Mouse (Mus musculus) adrenal gland, postnatal 25 days (tissue): ENCODE data around the gene Plekhm3. TPM values are rescaled to one million over a fixed set of nuclear protein-coding genes. Genes with fewer than 3 reads are reported as not detected.
A peak's percentile ranks its signal among the peaks of the same experiment; 100 is the strongest.

Experiments used
- DNase-seq: peaks from one replicate; pipeline ENCODE4 v3.0.0; 2021; ENCODE audit warnings: mixed read lengths
- total RNA-seq: library from RNA; stranded (reverse); gene quantifications from 2 replicates; pipeline ENCODE4 v1.2.3, GENCODE M21; 2021

Plekhm3 gene
- total RNA-seq, 1 experiment from 2014 or later, result 23.6 TPM

DNA sequence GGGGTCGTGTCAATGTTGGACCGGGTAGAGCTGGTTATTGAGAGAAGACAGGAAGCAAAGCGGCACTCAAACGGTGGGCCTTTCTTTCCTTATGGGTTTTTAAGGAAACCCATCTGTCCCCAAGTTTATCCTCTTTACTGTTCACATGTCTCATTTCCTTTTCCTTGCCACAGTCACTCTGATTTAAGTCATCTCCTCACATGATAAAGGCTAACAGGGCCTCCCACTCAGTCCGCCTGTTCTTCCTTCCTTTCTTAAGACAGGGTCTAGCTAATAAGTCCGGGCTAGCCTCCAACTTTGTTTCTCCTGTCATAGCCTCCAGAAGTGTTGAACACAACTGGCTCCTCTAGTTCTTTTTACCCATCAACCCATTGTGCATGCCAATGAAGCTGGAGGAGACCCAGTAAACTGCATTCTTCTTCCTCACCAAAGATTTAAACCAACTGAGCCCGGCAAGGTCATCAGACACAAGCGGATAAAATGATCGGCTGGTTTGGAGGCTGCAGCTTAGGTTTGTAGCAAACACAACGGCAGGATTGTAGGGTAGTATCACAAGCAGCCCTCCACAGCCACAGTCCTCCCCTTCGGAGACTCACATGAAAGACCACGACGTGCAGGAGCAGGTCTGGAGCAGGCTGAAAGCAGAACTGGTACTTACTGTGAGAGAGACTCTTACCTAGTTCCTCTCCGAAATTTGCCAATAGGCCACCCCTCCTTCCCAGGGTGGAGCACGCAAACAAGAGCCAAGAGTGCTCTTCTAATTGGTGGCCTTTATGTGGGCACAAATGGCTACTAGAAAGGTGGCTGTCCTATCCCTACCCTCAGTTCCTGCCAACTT, 29.0 kb downstream of the Plekhm3 start:
- no peak for DNase-seq

DNA sequence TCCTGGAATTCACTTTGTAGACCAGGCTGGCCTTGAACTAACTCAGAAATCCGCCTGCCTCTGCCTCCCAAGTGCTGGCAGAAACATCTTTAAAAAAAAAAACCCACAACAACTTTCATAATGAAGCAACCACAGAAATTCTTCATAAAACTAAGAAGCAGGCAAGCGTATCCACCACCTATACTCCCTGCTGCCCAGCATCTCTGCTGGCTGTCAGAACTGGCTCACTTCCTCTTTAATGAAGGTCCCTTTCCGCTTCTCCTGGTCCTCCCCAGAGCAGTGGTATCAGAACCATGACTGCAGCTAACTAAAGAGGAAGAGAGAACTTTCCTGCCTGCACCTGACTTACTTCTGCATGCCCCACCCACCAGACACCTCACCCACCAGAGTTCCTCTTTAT, 31.0 kb downstream of the Plekhm3 start:
- DNase-seq, result no peak

DNA sequence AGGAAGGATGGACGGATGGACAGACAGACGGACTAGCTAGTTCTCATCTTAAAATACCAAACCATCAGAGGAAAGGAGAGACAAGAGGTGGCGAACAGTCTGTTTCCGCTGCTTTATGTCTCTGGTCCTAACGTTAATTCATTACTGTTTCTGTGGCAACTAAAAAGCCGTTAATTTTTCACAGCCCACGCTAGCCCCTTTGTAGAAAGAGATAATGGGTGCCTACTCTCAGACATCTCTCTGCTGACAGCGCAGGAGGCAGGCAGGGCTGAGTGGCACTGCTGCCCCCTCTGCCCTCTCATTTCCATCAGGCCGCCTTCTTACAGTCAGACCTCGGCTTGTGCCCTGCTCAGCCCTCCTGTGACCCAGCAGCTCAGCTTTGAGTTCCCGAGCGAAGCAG, 32.3 kb downstream of the Plekhm3 start:
- DNase-seq, result no peak

DNA sequence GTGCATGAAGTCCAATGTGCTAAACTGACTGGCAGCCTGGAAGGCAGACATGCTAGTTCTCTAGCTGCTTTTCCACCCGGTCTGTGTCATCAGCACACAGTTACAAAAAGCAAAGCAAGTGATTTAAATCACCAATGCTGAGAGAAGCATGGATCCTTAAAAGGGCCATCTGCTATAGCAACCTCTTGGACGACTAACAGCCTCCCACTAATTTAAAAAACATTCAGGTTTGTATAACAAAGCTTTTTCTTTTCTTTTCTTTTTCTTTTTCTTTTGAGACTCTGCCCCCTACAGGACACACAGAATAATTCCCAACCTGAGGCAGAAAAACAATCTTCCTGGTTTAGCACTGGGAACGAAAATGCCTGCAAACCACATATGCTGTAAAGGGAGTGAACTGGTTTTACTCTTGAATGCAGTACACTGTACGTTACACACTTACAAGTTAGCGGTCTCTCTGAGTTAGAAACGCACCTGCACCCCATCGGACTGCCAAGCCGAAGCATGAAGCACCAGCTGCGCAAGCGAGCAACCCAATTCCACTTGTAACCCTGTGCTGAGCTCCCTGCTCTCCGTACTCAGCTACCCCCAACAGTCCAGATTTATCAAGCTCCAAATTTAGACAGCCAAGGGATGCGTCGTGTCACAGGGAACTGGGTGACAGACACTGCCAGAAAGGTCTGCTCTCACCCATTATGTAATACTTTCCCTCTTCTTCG, 37.7 kb downstream of the Plekhm3 start:
- no peak for DNase-seq

DNA sequence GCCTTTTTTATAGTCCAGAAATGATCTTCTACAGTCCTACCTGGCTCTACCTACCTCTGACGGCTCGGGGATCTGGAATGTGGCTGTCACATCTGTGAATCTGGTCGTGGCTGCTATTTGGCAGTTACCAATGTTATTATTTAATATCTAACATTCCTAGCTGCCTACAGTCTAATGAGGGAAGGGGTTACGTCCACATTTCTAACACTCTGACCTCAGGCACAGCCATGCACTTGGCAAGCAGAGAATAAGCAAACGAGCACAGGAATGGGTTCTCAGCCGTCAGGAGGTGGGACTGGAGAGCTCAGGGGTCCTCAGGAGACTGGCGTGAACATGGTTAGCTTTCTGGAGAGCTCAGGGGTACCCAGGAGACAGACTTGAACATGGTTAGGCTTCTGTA, 38.7 kb downstream of the Plekhm3 start:
- DNase-seq, result no peak

DNA sequence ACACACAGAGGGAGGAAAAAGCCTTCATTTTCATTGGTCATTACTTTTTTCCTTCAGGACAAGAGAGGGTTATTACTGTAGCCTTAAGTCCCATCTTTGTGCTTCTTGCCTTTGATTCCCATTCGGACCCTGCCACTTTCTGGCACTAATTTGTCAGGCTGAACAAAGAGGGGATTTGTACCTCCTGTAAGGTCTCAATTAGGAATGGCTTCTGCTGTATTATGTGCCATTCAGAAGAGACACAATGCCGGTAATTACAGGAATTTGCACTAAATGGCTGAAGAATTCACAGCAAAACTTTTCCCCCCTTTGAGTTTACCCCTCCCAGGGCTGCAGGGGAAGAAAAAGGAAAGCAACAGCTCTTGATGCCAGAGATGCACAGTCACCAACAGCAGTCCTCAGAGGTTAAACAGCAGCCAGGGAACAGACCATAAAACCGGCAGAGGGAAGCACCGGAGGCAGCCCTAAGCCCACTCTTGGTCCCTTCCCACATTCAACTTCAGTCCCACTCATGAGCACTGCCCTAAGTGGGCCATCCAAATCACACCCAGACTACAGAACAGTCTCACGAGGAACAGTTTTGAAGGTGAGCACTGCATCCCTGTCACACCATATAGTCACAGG, 39.6 kb downstream of the Plekhm3 start:
- no peak for DNase-seq

DNA sequence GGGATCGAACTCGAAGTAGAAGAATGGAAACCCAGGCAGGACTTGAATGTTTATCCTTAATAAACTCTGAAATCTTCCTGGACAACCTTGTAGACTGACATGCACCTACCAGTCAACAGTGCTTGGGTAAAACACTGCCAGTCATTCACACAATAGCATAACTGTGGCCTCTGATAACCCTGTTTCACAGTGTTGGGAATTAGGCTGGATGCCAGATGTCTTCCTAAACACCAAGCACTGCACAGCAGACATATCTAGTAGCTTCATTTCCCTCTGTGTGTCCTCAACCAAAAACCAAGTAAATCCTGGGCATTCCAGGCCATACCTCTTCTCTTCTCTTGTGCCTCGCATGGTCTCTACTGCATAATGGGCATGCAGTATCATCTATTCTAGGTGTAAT, 42.3 kb downstream of the Plekhm3 start:
- no peak for DNase-seq

DNA sequence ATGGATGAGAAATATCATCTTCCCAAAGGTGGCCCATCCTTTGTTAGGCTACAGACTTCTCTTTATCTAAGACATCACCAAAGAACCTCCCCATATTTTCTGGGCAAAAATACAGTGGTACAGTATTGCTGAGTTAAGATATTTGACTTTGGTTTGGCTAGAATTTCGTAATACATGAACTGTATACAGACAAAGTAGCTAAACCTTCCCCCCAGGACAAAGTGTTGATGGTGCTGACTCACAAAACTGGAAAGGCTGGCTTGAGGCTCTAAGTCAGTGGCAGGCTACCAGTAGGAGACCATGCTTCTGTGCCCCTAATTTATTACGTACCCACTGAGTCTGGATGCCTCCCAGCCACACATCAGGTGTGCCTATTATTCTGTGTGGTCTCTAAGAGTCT, 48.9 kb downstream of the Plekhm3 start:
- DNase-seq, result no peak

DNA sequence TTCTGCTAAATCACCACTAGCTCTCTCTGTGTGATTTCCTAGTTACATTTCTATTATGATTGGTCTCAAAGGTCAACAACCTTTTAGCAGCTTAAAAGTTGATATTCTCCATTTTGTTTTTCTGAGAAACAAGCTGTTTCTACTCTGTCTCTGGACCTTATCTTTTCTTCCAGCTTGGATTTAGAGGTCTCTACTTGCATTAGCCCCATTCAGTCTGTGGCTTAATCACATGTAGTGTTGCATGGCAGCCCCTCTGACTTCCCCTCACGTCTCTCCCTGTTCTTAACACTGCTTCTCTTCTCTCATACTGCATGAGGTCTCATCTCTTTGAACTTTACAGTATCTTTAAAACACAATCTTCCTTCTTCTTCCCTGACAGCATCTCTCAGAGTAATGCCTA, 50.4 kb downstream of the Plekhm3 start:
- DNase-seq, result no peak

DNA sequence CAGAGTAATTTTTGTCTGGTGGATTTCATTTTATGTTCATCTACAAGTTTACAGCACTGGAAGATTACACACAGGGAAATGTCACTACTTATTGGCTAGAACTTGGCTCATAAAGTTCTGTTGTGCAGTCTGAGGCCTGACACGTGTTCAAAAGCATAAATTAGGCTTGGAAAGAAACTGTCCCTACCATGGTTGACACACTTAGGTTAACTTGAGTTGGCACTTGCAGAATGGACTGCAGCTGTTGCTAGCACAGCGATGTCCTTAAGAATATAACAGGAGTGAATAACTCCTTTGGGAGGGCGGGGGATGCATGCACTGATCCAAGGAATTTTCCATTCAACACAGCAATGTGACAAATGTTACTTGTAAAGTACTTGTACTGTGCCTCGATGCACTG, 53.2 kb downstream of the Plekhm3 start:
- no peak for DNase-seq

DNA sequence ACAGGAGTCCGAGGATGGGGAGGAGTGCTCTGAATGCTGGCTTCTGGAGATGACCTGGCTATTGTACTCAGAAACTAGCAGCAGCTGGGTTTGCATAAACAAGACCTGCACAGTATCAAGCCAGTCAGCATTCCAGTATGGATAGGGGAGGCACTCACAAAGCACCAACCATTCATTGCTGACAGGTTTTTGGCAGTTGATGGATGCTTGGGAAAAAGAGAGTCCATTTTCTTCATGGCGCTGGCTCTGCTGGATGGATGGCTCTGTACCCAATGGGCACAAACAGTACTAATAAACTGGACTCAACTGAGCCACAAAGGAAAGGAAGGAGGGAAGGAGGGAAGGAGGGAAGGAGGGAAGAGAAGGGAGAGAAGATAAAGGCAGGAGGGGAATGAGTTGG, 53.8 kb downstream of the Plekhm3 start:
- no peak for DNase-seq

DNA sequence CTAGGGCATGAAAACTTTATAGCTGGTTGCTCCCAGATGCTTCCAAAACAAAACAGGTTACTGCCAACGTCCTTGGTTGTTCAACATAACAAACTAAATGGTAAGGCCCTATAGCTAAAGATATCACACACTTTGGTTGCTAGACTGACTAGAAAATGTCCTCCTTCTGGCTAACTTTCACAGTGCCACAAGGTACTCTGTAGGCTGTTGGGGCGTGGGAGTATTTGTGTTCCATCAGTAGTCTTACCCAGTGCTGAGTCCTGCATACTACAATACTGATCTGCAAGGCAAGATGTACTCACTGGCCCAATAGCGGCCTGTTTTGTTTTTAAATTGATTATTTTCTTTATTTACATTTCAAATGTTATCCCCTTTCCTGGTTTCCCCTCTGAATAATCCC, 56.9 kb downstream of the Plekhm3 start:
- DNase-seq, result no peak

DNA sequence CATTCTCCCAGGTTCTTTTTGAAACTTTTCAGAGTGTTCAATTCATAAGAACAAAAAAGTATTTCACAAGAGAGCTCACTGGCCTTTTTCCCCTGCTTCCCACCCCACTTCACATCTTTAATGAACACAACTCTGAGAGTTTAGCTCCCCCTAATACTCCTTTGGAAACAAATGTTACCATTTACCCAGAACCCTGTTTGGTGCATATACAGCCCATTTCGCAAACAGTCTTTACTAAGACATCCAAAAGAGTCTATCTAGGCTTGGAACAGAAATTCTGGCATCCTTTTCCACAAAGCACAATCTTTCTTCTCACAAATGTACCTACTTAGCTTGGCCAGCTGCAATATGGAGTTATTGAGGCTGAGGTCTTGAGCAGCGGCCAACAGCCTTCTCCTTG, 59.1 kb downstream of the Plekhm3 start:
- no peak for DNase-seq

DNA sequence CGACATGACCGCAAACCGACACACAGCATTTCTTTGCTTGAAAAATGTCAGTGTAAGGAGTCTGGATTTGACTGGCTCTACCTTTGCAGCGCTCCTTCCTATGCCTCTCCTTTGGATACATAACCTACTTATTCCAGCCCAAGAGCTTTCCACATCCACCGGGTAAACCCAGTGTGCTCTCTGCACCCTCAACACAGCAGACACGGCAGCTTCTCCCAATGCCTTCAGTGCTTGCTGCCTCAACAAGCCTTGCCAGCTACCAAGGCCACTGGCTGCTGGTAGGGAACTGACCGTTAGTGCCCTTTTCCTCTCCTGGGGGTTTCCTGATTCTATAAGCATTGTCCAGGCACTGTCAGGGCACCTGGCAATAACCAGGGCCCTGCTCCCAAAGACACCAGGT, 62.8 kb downstream of the Plekhm3 start:
- peak; percentile 9 for DNase-seq

DNA sequence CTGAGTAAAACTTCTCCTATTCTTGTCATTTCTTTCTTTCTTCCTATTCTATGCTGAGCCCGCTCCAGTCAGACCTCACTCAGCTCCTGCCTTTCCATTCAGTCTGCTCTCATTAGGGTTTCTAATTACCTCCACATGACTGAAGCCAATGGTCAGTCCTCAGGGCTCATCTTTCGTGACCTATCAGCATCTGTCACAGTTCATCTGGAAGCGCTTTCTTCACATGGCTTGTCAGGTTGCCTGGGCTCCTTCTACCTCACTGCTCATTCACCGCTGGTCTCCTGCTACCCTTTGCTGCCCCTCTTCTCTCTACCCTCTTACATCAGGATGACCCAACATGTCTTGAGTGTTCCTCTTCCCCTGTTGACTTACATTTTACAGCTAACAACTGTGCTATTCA, 65.3 kb downstream of the Plekhm3 start:
- no peak for DNase-seq

DNA sequence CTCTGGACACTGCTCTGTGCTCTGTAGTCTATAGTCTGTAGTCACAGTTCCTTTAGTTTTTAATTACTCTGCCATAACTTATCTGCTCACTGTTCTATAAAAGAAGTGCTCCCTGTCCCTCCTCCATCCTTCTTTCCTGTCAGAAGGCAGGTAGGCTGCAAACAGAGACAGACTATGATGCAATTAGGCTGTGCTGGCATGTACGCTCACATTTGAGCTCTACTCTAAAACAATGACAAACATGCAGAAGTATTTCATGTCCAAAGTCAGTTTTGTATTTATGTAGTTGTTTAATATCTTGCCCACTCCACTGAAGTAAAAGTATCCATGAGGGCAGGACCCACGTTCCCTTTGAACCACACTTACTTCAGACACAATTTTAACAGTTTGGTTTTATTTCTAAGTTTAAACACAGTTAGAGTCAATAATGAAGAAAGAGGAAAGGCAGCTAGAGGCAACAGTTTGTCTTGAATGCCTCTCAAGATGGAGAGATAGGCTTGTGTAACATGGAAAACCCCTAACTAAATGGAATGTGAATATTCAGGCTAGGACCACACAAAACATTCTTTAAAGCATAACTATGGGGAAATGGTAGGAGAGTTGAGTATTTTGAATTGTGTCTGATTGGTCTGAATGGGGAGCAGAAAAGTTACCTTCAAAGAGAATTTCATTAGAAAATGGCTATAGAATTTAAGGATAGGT, 69.0 kb downstream of the Plekhm3 start:
- no peak for DNase-seq

DNA sequence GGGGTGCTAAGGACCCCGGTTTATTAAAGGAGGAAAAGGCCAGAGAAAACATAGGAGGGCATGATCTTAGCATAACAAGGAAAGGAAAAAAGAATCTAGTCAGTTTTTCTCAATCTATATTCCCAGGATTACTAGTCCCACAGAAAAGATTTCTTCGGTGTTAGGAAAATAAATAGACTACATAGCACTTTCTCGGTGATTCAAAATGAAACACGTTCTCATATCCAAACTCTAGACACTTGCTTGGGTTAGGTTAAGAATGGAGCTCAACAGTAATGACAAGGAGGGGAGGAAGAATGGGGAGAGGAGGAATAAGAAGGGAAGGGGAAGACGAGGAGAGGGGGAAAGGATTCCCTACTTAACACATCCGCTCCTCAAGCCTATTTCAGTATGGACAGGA, 69.9 kb downstream of the Plekhm3 start:
- DNase-seq, result no peak

DNA sequence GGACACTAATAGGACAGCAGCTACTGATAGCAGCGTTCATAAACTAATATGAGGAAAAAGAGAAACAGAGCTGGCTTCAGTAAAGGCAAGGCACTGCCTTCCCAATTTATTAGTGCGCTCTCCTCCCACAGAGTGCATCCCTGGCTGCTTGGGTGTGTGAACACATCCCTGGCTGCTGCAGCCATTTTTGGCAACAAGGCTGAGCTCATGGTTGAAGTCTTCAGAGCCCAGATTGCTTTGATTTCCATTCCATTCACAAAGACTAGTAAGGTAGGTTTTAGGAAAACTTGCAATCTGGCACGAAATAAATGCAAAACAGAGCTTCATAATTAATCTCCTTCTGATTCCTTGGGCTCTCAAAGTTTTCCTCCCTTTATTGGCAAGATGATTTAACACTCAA, 71.3 kb downstream of the Plekhm3 start:
- no peak for DNase-seq

DNA sequence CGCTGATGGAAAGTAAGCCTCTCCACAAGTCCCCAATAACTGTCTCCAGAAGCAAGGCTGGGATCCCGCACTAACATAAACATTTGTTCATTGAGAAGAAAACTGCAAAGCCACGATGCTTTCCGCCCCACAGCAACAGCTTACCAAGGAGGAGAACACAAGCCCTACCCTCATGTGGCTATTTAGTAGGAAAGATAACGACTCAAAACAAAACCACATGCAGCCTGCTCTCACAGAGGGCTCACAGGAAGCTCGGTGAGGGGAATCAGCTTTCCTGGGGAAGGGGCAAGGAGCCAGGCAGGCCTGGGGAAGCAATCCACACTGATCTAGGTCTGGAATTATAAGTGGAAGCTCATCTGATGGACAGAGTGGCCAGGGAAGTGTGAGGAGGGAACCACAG, 72.6 kb downstream of the Plekhm3 start:
- no peak for DNase-seq

DNA sequence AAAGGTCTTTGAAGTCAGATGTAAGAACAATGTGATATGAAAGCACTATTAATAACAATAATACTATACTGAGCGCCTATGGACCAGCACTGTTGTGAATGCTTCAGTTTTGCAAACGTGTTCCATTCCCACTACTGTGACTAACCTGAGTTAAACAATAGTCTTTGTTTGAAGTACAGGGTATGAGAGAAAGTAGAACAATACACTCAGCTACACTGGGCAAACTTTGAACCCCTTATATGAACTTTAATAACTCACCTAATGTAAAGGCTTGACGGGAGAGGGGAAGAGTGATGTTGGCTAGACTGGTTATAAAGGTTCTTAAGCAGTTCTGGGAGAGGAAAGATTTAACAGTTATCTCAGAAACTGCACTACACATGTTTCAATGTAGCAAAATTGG, 76.0 kb downstream of the Plekhm3 start:
- no peak for DNase-seq

DNA sequence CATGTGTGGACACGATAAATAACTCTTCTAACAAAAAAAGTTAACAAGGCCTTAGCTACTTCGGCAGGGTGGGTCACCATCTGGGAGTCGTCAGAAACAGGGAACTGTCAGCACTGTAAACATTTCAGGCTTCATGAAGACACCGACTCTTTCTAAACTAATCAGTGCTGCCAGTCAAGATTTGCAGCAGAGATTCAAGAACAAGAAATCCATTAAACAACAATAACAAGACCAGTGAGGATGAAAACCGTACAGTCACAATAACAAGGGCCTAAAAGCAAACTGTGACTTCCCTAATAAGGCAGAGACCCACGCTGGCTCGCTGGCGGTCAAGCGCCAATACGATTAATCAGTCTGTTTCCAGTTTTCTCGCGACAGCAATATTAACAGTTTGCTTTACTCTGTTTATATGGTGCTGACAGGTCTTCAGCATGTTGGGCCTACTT, 77.8 kb downstream of the Plekhm3 start:
- DNase-seq, result no peak

DNA sequence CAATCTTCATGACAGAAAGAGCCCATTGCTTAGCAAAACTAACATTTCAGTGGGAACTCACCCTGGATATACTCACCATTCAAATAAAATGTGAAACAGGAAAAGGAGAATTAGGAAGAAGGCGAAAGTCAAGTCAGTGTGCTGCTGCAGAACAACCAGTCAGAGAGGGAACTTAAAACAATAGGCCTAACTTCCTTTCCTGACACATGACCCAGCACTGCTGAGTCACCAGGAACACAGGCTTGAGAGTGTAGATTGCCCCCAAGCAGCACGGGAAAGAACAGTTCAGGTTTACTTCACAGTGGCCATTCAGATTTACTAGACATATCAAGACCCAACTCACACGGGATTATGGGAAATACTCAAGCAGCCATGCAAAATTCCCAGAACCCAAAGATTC, 80.3 kb downstream of the Plekhm3 start:
- DNase-seq, result no peak

DNA sequence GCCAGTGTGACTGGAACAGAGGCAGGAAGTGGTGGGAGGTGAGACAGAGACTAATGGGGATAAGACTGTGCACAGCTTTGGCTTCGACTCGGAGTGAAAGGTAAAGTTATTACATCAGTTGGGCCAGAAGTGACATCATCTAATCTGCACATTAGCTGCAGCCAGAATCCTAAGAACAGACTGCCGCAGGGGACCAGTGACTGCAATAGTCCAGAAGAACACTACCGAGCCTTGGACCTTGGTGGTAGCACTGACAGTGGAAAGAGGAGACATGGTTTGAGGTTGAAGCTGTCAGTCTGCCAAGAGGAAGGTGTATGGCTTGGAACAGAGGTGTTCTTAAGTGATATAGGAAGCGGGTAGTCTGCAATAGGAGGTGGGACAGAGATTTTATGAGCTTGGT, 80.9 kb downstream of the Plekhm3 start:
- no peak for DNase-seq
